Mouse (Mus musculus): ENCODE measurements around the gene Drp2. TPM values are rescaled to one million over a fixed set of nuclear protein-coding genes. Genes with fewer than 3 reads are reported as not detected.
A peak's percentile ranks its signal among the peaks of the same experiment; 100 is the strongest.

Drp2 gene
- polyA plus RNA-seq, 1 experiment from 2014 or later: 2.8 TPM

GRCm38 (mm10) chrX:134404584-134404955 is 219 bp downstream of the Drp2 start:
- Histone ChIP-seq H3K4me3 (ENCODE audit: low read depth, low read length) (peak overlapping the region; percentile 28), H3K4me2 (replicated peaks; ENCODE audit: low read depth, low read length) (peak overlapping the region; percentile 46), H3K36me3 (ENCODE audit: control insufficient read depth, insufficient read depth, low read length) (no peaks in the 10 kb centered on the region), H3K27ac (ENCODE audit: low read length) (no peak overlapping the region), H3K9ac (replicated peaks; ENCODE audit: low read depth, low read length) (no peak overlapping the region), H3K9me3 (ENCODE audit: control insufficient read depth, low read depth, low read length) (no peaks in the 10 kb centered on the region), H3K27me3 (ENCODE audit: control insufficient read depth, insufficient read depth, low read length) (no peaks in the 10 kb centered on the region), H3K4me1 (ENCODE audit: control insufficient read depth, insufficient read depth, low read length) (no peaks in the 10 kb centered on the region)
- WGBS: 27% methylated on average over 12 of the region's 14 CpGs
- ATAC-seq (ENCODE audit: insufficient number of reproducible peaks, insufficient read depth, low FRiP score, low read depth): no peak

GRCm38 (mm10) chrX:134409354-134409900 is 5.1 kb downstream of the Drp2 start:
- Histone ChIP-seq H3K9me3 (ENCODE audit: control insufficient read depth, low read depth, low read length) (no peaks in the 10 kb centered on the region), H3K27ac (ENCODE audit: low read length) (no peak overlapping the region), H3K4me1 (ENCODE audit: control insufficient read depth, insufficient read depth, low read length) (no peaks in the 10 kb centered on the region), H3K36me3 (ENCODE audit: control insufficient read depth, insufficient read depth, low read length) (no peaks in the 10 kb centered on the region), H3K4me3 (ENCODE audit: low read depth, low read length) (no peak overlapping the region), H3K9ac (replicated peaks; ENCODE audit: low read depth, low read length) (no peak overlapping the region), H3K27me3 (ENCODE audit: control insufficient read depth, insufficient read depth, low read length) (no peaks in the 10 kb centered on the region), H3K4me2 (replicated peaks; ENCODE audit: low read depth, low read length) (no peak overlapping the region)
- 89% methylated on average over 6 of the region's 6 CpGs for WGBS
- ATAC-seq (ENCODE audit: insufficient number of reproducible peaks, insufficient read depth, low FRiP score, low read depth): no peak

- Histone ChIP-seq H3K36me3 (ENCODE audit: control insufficient read depth, insufficient read depth, low read length) (no peaks in the 10 kb centered on the region), H3K27ac (ENCODE audit: low read length) (no peak overlapping the region), H3K9me3 (ENCODE audit: control insufficient read depth, low read depth, low read length) (no peaks in the 10 kb centered on the region), H3K4me2 (replicated peaks; ENCODE audit: low read depth, low read length) (no peak overlapping the region), H3K4me3 (ENCODE audit: low read depth, low read length) (no peak overlapping the region), H3K9ac (replicated peaks; ENCODE audit: low read depth, low read length) (no peak overlapping the region), H3K27me3 (ENCODE audit: control insufficient read depth, insufficient read depth, low read length) (no peaks in the 10 kb centered on the region), H3K4me1 (ENCODE audit: control insufficient read depth, insufficient read depth, low read length) (no peaks in the 10 kb centered on the region)
- 76% methylated on average over 1 of the region's 1 CpGs for WGBS
- no peak for ATAC-seq (ENCODE audit: insufficient number of reproducible peaks, insufficient read depth, low FRiP score, low read depth)
Measured at GRCm38 (mm10) chrX:134412096-134412495, 7.7 kb downstream of the Drp2 start.

- ATAC-seq (ENCODE audit: insufficient number of reproducible peaks, insufficient read depth, low FRiP score, low read depth): no peak
- 87% methylated on average over 5 of the region's 5 CpGs for WGBS
- H3K27me3 ChIP-seq (ENCODE audit: control insufficient read depth, insufficient read depth, low read length): no peaks in the 10 kb centered on the region
- no peaks in the 10 kb centered on the region for H3K4me1 ChIP-seq (ENCODE audit: control insufficient read depth, insufficient read depth, low read length)
- no peak overlapping the region for H3K27ac ChIP-seq (ENCODE audit: low read length)
- H3K4me2 ChIP-seq (replicated peaks; ENCODE audit: low read depth, low read length): no peak overlapping the region
- no peak overlapping the region for H3K9ac ChIP-seq (replicated peaks; ENCODE audit: low read depth, low read length)
- no peaks in the 10 kb centered on the region for H3K9me3 ChIP-seq (ENCODE audit: control insufficient read depth, low read depth, low read length)
- no peaks in the 10 kb centered on the region for H3K36me3 ChIP-seq (ENCODE audit: control insufficient read depth, insufficient read depth, low read length)
- H3K4me3 ChIP-seq (ENCODE audit: low read depth, low read length): no peak overlapping the region
Measured at GRCm38 (mm10) chrX:134420097-134420496, 15.7 kb downstream of the Drp2 start.

- no peak for ATAC-seq (ENCODE audit: insufficient number of reproducible peaks, insufficient read depth, low FRiP score, low read depth)
- H3K27me3 ChIP-seq (ENCODE audit: control insufficient read depth, insufficient read depth, low read length): no peaks in the 10 kb centered on the region
- no peak overlapping the region for H3K4me2 ChIP-seq (replicated peaks; ENCODE audit: low read depth, low read length)
- H3K4me1 ChIP-seq (ENCODE audit: control insufficient read depth, insufficient read depth, low read length): no peaks in the 10 kb centered on the region
- H3K9me3 ChIP-seq (ENCODE audit: control insufficient read depth, low read depth, low read length): no peaks in the 10 kb centered on the region
- H3K36me3 ChIP-seq (ENCODE audit: control insufficient read depth, insufficient read depth, low read length): no peaks in the 10 kb centered on the region
- no peak overlapping the region for H3K9ac ChIP-seq (replicated peaks; ENCODE audit: low read depth, low read length)
- H3K27ac ChIP-seq (ENCODE audit: low read length): no peak overlapping the region
- 86% methylated on average over 5 of the region's 5 CpGs for WGBS
- no peak overlapping the region for H3K4me3 ChIP-seq (ENCODE audit: low read depth, low read length)
Measured at GRCm38 (mm10) chrX:134424263-134424662, 19.9 kb downstream of the Drp2 start.

- 78% methylated on average over 10 of the region's 10 CpGs for WGBS
- no peaks in the 10 kb centered on the region for H3K36me3 ChIP-seq (ENCODE audit: control insufficient read depth, insufficient read depth, low read length)
- no peaks in the 10 kb centered on the region for H3K27me3 ChIP-seq (ENCODE audit: control insufficient read depth, insufficient read depth, low read length)
- H3K9me3 ChIP-seq (ENCODE audit: control insufficient read depth, low read depth, low read length): no peaks in the 10 kb centered on the region
- no peak overlapping the region for H3K27ac ChIP-seq (ENCODE audit: low read length)
- ATAC-seq (ENCODE audit: insufficient number of reproducible peaks, insufficient read depth, low FRiP score, low read depth): no peak
- H3K9ac ChIP-seq (replicated peaks; ENCODE audit: low read depth, low read length): no peak overlapping the region
- no peak overlapping the region for H3K4me2 ChIP-seq (replicated peaks; ENCODE audit: low read depth, low read length)
- H3K4me3 ChIP-seq (ENCODE audit: low read depth, low read length): no peak overlapping the region
- H3K4me1 ChIP-seq (ENCODE audit: control insufficient read depth, insufficient read depth, low read length): no peaks in the 10 kb centered on the region
Measured at GRCm38 (mm10) chrX:134425798-134426197, 21.4 kb downstream of the Drp2 start.

GRCm38 (mm10) chrX:134426819-134427218 is 22.5 kb downstream of the Drp2 start:
- Histone ChIP-seq H3K4me1 (ENCODE audit: control insufficient read depth, insufficient read depth, low read length) (no peaks in the 10 kb centered on the region), H3K4me2 (replicated peaks; ENCODE audit: low read depth, low read length) (no peak overlapping the region), H3K9ac (replicated peaks; ENCODE audit: low read depth, low read length) (no peak overlapping the region), H3K4me3 (ENCODE audit: low read depth, low read length) (no peak overlapping the region), H3K9me3 (ENCODE audit: control insufficient read depth, low read depth, low read length) (no peaks in the 10 kb centered on the region), H3K36me3 (ENCODE audit: control insufficient read depth, insufficient read depth, low read length) (no peaks in the 10 kb centered on the region), H3K27me3 (ENCODE audit: control insufficient read depth, insufficient read depth, low read length) (no peaks in the 10 kb centered on the region), H3K27ac (ENCODE audit: low read length) (no peak overlapping the region)
- no peak for ATAC-seq (ENCODE audit: insufficient number of reproducible peaks, insufficient read depth, low FRiP score, low read depth)
- WGBS: 69% methylated on average over 6 of the region's 6 CpGs

GRCm38 (mm10) chrX:134427307-134427706 is 23.0 kb downstream of the Drp2 start:
- 54% methylated on average over 3 of the region's 3 CpGs for WGBS
- Histone ChIP-seq H3K4me2 (replicated peaks; ENCODE audit: low read depth, low read length) (no peak overlapping the region), H3K27me3 (ENCODE audit: control insufficient read depth, insufficient read depth, low read length) (no peaks in the 10 kb centered on the region), H3K4me3 (ENCODE audit: low read depth, low read length) (no peak overlapping the region), H3K9me3 (ENCODE audit: control insufficient read depth, low read depth, low read length) (no peaks in the 10 kb centered on the region), H3K9ac (replicated peaks; ENCODE audit: low read depth, low read length) (no peak overlapping the region), H3K36me3 (ENCODE audit: control insufficient read depth, insufficient read depth, low read length) (no peaks in the 10 kb centered on the region), H3K27ac (ENCODE audit: low read length) (no peak overlapping the region), H3K4me1 (ENCODE audit: control insufficient read depth, insufficient read depth, low read length) (no peaks in the 10 kb centered on the region)
- ATAC-seq (ENCODE audit: insufficient number of reproducible peaks, insufficient read depth, low FRiP score, low read depth): no peak

- ATAC-seq (ENCODE audit: insufficient number of reproducible peaks, insufficient read depth, low FRiP score, low read depth): peak; percentile 63; the same call in 1 of the 2 replicates
- WGBS: 67% methylated on average over 58 of the region's 67 CpGs
Measured at GRCm38 (mm10) chrX:134474988-134475710, 70.8 kb downstream of the Drp2 start.

More at GRCm38 (mm10) chrX:134474988-134475710, 70.8 kb downstream of the Drp2 start:
- no peaks in the 10 kb centered on the region for H3K4me1 ChIP-seq (ENCODE audit: control insufficient read depth, insufficient read depth, low read length)
- no peak overlapping the region for H3K4me2 ChIP-seq (replicated peaks; ENCODE audit: low read depth, low read length)
- no peak overlapping the region for H3K27ac ChIP-seq (ENCODE audit: low read length)
- no peaks in the 10 kb centered on the region for H3K36me3 ChIP-seq (ENCODE audit: control insufficient read depth, insufficient read depth, low read length)
- no peaks in the 10 kb centered on the region for H3K27me3 ChIP-seq (ENCODE audit: control insufficient read depth, insufficient read depth, low read length)
- H3K9ac ChIP-seq (replicated peaks; ENCODE audit: low read depth, low read length): no peak overlapping the region
- H3K9me3 ChIP-seq (ENCODE audit: control insufficient read depth, low read depth, low read length): peaks cover 11% of the 10 kb centered on the region; the same call in 1 of the 2 replicates
- H3K4me3 ChIP-seq (ENCODE audit: low read depth, low read length): no peak overlapping the region
